Mouse (Mus musculus) right cerebral cortex, postnatal 36 days (tissue): ENCODE measurements at regions not wholly inside any gene's neighbourhood (a gene's known extent, or its start where the extent isn't known, plus 50 kb on each side); places are given as distances from the start of the nearest gene placed in this dataset.
"Not testable (repeated sequence)": the region's sequence is repeated elsewhere in the genome, so short reads cannot be mapped to it uniquely, and the experiment has no call there.

ENCODE experiments used
- DNase-seq, 2 experiments: peaks; one replicate each; pipeline ENCODE4 v3.0.0; 2022; ENCODE audit warnings: low spot score in 2 of 2, mixed read lengths in 1 of 2

- DNase-seq: no peak
These were observed 119.3 kb upstream of the Foxk1 start for GRCm38 (mm10) chr5:142281997-142282396.

- no peak for DNase-seq
These were observed 113.3 kb upstream of the Foxk1 start for GRCm38 (mm10) chr5:142287981-142288380.

GRCm38 (mm10) chr5:142291451-142291850, 109.8 kb upstream of the Foxk1 start:
- no peak for DNase-seq

- not testable (repeated sequence) for DNase-seq
These were observed 104.9 kb upstream of the Foxk1 start for GRCm38 (mm10) chr5:142296401-142296800.

- no peak for DNase-seq
These were observed 101.7 kb upstream of the Foxk1 start for GRCm38 (mm10) chr5:142299621-142300020.

- no peak for DNase-seq
These were observed 92.8 kb upstream of the Foxk1 start for GRCm38 (mm10) chr5:142308511-142308910.

GRCm38 (mm10) chr5:142313944-142314343, 87.4 kb upstream of the Foxk1 start:
- peak; percentile 71 to 84 for DNase-seq

GRCm38 (mm10) chr5:142314466-142314865, 86.8 kb upstream of the Foxk1 start:
- DNase-seq: no peak

- DNase-seq: peak; percentile 34 to 56
These were observed 82.0 kb upstream of the Foxk1 start for GRCm38 (mm10) chr5:142319268-142319667.

GRCm38 (mm10) chr5:142321316-142321715, 80.0 kb upstream of the Foxk1 start:
- no peak for DNase-seq

- DNase-seq: no peak
These were observed 76.4 kb upstream of the Foxk1 start for GRCm38 (mm10) chr5:142324928-142325327.

GRCm38 (mm10) chr5:142325560-142325959, 75.7 kb upstream of the Foxk1 start:
- no peak for DNase-seq

- no peak for DNase-seq
These were observed 74.0 kb upstream of the Foxk1 start for GRCm38 (mm10) chr5:142327261-142327660.

- DNase-seq: no peak
These were observed 71.4 kb upstream of the Foxk1 start for GRCm38 (mm10) chr5:142329724-142330520.

- no peak for DNase-seq
These were observed 68.6 kb upstream of the Foxk1 start for GRCm38 (mm10) chr5:142332744-142333143.

- no peak for DNase-seq
These were observed 63.9 kb upstream of the Foxk1 start for GRCm38 (mm10) chr5:142337436-142337835.

- DNase-seq: no peak
These were observed 63.2 kb upstream of the Foxk1 start for GRCm38 (mm10) chr5:142338051-142338450.

- DNase-seq: no peak
These were observed 60.9 kb upstream of the Foxk1 start for GRCm38 (mm10) chr5:142340205-142341025.

- DNase-seq: no peak
These were observed 60.3 kb upstream of the Foxk1 start for GRCm38 (mm10) chr5:142341026-142341432.

- DNase-seq: no peak
These were observed 54.8 kb upstream of the Foxk1 start for GRCm38 (mm10) chr5:142346454-142346853.

- DNase-seq: no peak
These were observed 50.7 kb upstream of the Foxk1 start for GRCm38 (mm10) chr5:142350574-142350973.
